Comparison of ENCODE assay signal across 24 mouse cellular contexts in the genomic region with DNA sequence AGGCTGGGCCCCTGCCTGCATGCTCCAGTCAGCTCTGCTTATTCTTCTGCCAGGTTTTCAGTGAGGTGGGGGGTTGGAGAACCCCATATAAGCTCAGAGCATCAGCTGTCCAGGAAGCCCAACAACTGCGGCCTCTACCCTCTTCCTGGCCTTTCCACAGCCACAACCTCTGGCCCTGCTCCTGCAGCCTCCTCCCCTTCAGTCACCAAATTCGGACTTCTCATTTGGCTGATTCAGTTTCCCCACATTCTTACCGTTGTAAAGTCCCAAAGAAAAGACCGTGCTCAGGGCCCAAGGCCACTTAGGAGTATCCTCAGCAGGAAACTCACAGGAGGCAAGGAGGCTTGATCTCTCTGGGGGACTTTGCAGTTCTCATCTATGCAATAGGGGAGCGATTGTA. TPM values are rescaled to one million over a fixed set of nuclear protein-coding genes. Genes with fewer than 3 reads are reported as not detected.
"Had no signal": no experiment of that assay in that cellular context is flagged by ENCODE, and none has a peak within 500 bp of the region (broad histone marks: within the 10 kb centered on the region; RNA-seq: fewer than 3 reads in every experiment).

No protein-coding gene starts in this region.

- H3K4me3 ChIP-seq: layer of hippocampus, adult 2 months; left cerebral cortex, adult 2 months; limb, embryonic 10.5 days; limb, embryonic 13.5 days; liver, embryonic 12.5 days; liver, embryonic 15.5 days; lung, embryonic 15.5 days; midbrain, embryonic 12.5 days; midbrain, embryonic 15.5 days; neural tube, embryonic 12.5 days; neural tube, embryonic 15.5 days had no signal

- H3K4me1 ChIP-seq: midbrain, embryonic 15.5 days; neural tube, embryonic 12.5 days had no signal

- H3K27ac ChIP-seq: kidney, postnatal 0 days; layer of hippocampus, adult 2 months; left cerebral cortex, adult 2 months; limb, embryonic 10.5 days; limb, embryonic 13.5 days; liver, embryonic 12.5 days; liver, embryonic 15.5 days; lung, embryonic 15.5 days; midbrain, embryonic 12.5 days; midbrain, embryonic 15.5 days; neural tube, embryonic 12.5 days; neural tube, embryonic 15.5 days had no signal

- H3K9ac ChIP-seq: liver, embryonic 12.5 days; liver, embryonic 15.5 days; lung, embryonic 15.5 days; midbrain, embryonic 12.5 days; midbrain, embryonic 15.5 days; neural tube, embryonic 12.5 days; neural tube, embryonic 15.5 days had no signal

- DNase-seq: kidney, adult 18-20 months; kidney, postnatal 25 days; layer of hippocampus, adult 9-11 months; layer of hippocampus, postnatal 36 days; liver; lung, adult 18-20 months; lung, postnatal 10 days; lung, postnatal 36 days; right cerebral cortex, adult 18-20 months; right cerebral cortex, postnatal 14 days; right cerebral cortex, postnatal 4 days; thymus, postnatal 25 days had no signal

- H3K36me3 ChIP-seq: limb, embryonic 10.5 days; limb, embryonic 13.5 days; liver, embryonic 12.5 days; liver, embryonic 15.5 days; lung, embryonic 15.5 days; midbrain, embryonic 12.5 days; midbrain, embryonic 15.5 days; neural tube, embryonic 12.5 days; neural tube, embryonic 15.5 days had no signal

- H3K4me2 ChIP-seq: limb, embryonic 13.5 days; liver, embryonic 12.5 days; liver, embryonic 15.5 days; lung, embryonic 15.5 days; midbrain, embryonic 12.5 days; midbrain, embryonic 15.5 days; neural tube, embryonic 12.5 days; neural tube, embryonic 15.5 days had no signal

- H3K27me3 ChIP-seq: lung, embryonic 15.5 days; midbrain, embryonic 15.5 days; neural tube, embryonic 15.5 days had no signal

- H3K9me3 ChIP-seq: limb, embryonic 10.5 days; limb, embryonic 13.5 days; liver, embryonic 12.5 days; liver, embryonic 15.5 days; lung, embryonic 15.5 days; midbrain, embryonic 12.5 days; midbrain, embryonic 15.5 days; neural tube, embryonic 12.5 days; neural tube, embryonic 15.5 days had no signal

- ATAC-seq: liver, embryonic 12.5 days; midbrain, embryonic 15.5 days had no signal

RNA-seq across cellular contexts. Expression of gene Traf1, which starts 4.6 kb away (rescaled TPM):
- polyA plus RNA-seq: limb, embryonic 10.5 days had no signal
